9 mouse cellular contexts compared by ENCODE assay signal in genomic region chr2:120643836-120644235, GRCm38 (mm10). TPM values are rescaled to one million over a fixed set of nuclear protein-coding genes. Genes with fewer than 3 reads are reported as not detected.
A peak's percentile ranks its signal among the peaks of the same experiment; 100 is the strongest.
DNase-seq lines count a peak whose midpoint lies in the region; ATAC-seq lines count a peak whose summit lies in the region.
"Had no signal": no experiment of that assay in that cellular context is flagged by ENCODE, and none has a peak within 500 bp of the region (broad histone marks: within the 10 kb centered on the region; RNA-seq: fewer than 3 reads in every experiment).

No protein-coding gene starts in this region.

- no peaks in the 10 kb centered on the region for H3K27me3 ChIP-seq in hindbrain, embryonic 15.5 days
- H3K27me3 ChIP-seq in hindbrain, embryonic 10.5 days (ENCODE audit: insufficient read depth, poor library complexity, severe bottlenecking) = no peaks in the 10 kb centered on the region
- no peaks in the 10 kb centered on the region for H3K27me3 ChIP-seq in lung, embryonic 16.5 days (ENCODE audit: control insufficient read depth, insufficient read depth, low read depth, low read length)

- H3K9ac ChIP-seq in hindbrain, embryonic 15.5 days = no peak overlapping the region
- no peak overlapping the region for H3K9ac ChIP-seq in lung, embryonic 16.5 days (ENCODE audit: low read length)
- H3K9ac ChIP-seq: liver, embryonic 14.5 days had no signal

- H3K36me3 ChIP-seq in hindbrain, embryonic 15.5 days = no peaks in the 10 kb centered on the region
- 0 out of 2 replicates have a peak, but pooled peaks cover 5% of the 10 kb centered on the region for H3K36me3 ChIP-seq in hindbrain, embryonic 10.5 days
- H3K36me3 ChIP-seq in lung, embryonic 16.5 days (ENCODE audit: control insufficient read depth, insufficient read depth, low read length) = peaks cover 10% of the 10 kb centered on the region

- intact Hi-C loops in gastrocnemius, postnatal 14 days (cut with DNase I; ENCODE audit: low total_unique reads) = no loop called here

- no peak for DNase-seq in hindbrain, embryonic 10.5 days (ENCODE audit: low spot score)
- peak; percentile 33 for DNase-seq in NIH3T3 (ENCODE audit: low read depth)
- peak; percentile 87 for DNase-seq in gastrocnemius, postnatal 14 days
- DNase-seq in spleen, postnatal 36 days (ENCODE audit: low spot score in 2 of 2) = no peak
- DNase-seq in cerebellum, adult 18-20 months = no peak

- H3K4me3 ChIP-seq in hindbrain, embryonic 15.5 days = no peak overlapping the region
- no peak overlapping the region for H3K4me3 ChIP-seq in hindbrain, embryonic 10.5 days
- no peak overlapping the region for H3K4me3 ChIP-seq in lung, embryonic 16.5 days (ENCODE audit: low read length)

- 50% methylated on average over 7 of the region's 7 CpGs for WGBS in hindbrain, embryonic 15.5 days
- 79% methylated on average over 7 of the region's 7 CpGs for WGBS in hindbrain, embryonic 10.5 days
- WGBS in lung, embryonic 16.5 days = 39% methylated on average over 7 of the region's 7 CpGs

- H3K4me2 ChIP-seq in hindbrain, embryonic 15.5 days = no peak overlapping the region
- H3K4me2 ChIP-seq in lung, embryonic 16.5 days (ENCODE audit: low read depth, low read length) = no peak overlapping the region

- no peaks in the 10 kb centered on the region; the same call in 1 of the 2 replicates for H3K4me1 ChIP-seq in hindbrain, embryonic 15.5 days (replicated peaks)
- no peaks in the 10 kb centered on the region for H3K4me1 ChIP-seq in hindbrain, embryonic 10.5 days (replicated peaks)
- peaks cover 7% of the 10 kb centered on the region for H3K4me1 ChIP-seq in lung, embryonic 16.5 days (replicated peaks; ENCODE audit: control insufficient read depth, insufficient read depth, low read length)

- H3K9me3 ChIP-seq in hindbrain, embryonic 15.5 days = no peaks in the 10 kb centered on the region
- H3K9me3 ChIP-seq in hindbrain, embryonic 10.5 days = no peaks in the 10 kb centered on the region
- no peaks in the 10 kb centered on the region for H3K9me3 ChIP-seq in lung, embryonic 16.5 days (ENCODE audit: control insufficient read depth, low read length)

- H3K27ac ChIP-seq in hindbrain, embryonic 15.5 days (replicated peaks) = 0 out of 2 replicates have a peak overlapping the region, but pooled peaks have one; percentile 32
- H3K27ac ChIP-seq in hindbrain, embryonic 10.5 days = no peak overlapping the region
- H3K27ac ChIP-seq in lung, embryonic 16.5 days (ENCODE audit: low read length) = peak overlapping the region; percentile 89
- H3K27ac ChIP-seq: liver, embryonic 14.5 days had no signal

- no peak; the same call in 1 of the 2 replicates for ATAC-seq in hindbrain, embryonic 15.5 days (ENCODE audit: low FRiP score, low read depth)
- peak; percentile 98 for ATAC-seq in lung, embryonic 16.5 days (ENCODE audit: low read depth)
- no peak for ATAC-seq in erythroid progenitor cell, adult 5-6 weeks (replicated peaks; ENCODE audit: low FRiP score, poor library complexity, severe bottlenecking)

RNA-seq across cellular contexts. Expression of gene Stard9, which starts 14.9 kb away (rescaled TPM):
- polyA plus RNA-seq in hindbrain, embryonic 15.5 days (2015; fragmentation: Nextera tagmentation; extraction: Ambion mirVana) = 4.3 and 5.0 TPM in 2 replicates
- 2.8 and 3.2 TPM in 2 replicates for polyA plus RNA-seq in hindbrain, embryonic 10.5 days (2016; fragmentation: Nextera tagmentation; extraction: Ambion mirVana)
- 1 to 10 TPM; 8.5 to 8.6 TPM for total RNA-seq in gastrocnemius, postnatal 14 days (2021)
- 10.3 and 14.6 TPM in 2 replicates for polyA plus RNA-seq in lung, embryonic 16.5 days (2015; fragmentation: Nextera tagmentation; extraction: Ambion mirVana)
- total RNA-seq in erythroid progenitor cell, adult 5-6 weeks (2015; ENCODE audit: low replicate concordance) = 3.2 and 3.8 TPM in 2 replicates
- 1.5 and 1.7 TPM in 2 replicates for total RNA-seq in erythroid progenitor cell, adult 5-6 weeks (2017; ENCODE audit: low replicate concordance)

RNA-seq across cellular contexts. Expression of gene Lrrc57, which starts 34.5 kb away (rescaled TPM):
- 34.6 and 34.8 TPM in 2 replicates for polyA plus RNA-seq in hindbrain, embryonic 15.5 days (2015; fragmentation: Nextera tagmentation; extraction: Ambion mirVana)
- 30.3 and 34.2 TPM in 2 replicates for polyA plus RNA-seq in hindbrain, embryonic 10.5 days (2016; fragmentation: Nextera tagmentation; extraction: Ambion mirVana)
- 10 to 100 TPM; 10.3 to 13.2 TPM for total RNA-seq in gastrocnemius, postnatal 14 days (2021)
- 29.9 and 31.1 TPM in 2 replicates for polyA plus RNA-seq in lung, embryonic 16.5 days (2015; fragmentation: Nextera tagmentation; extraction: Ambion mirVana)
- 10.5 and 33.9 TPM in 2 replicates for total RNA-seq in erythroid progenitor cell, adult 5-6 weeks (2015; ENCODE audit: low replicate concordance)
- 12.3 and 30.9 TPM in 2 replicates for total RNA-seq in erythroid progenitor cell, adult 5-6 weeks (2017; ENCODE audit: low replicate concordance)

RNA-seq across cellular contexts. Expression of gene Haus2, which starts 34.7 kb away (rescaled TPM):
- 25.4 and 27.7 TPM in 2 replicates for polyA plus RNA-seq in hindbrain, embryonic 15.5 days (2015; fragmentation: Nextera tagmentation; extraction: Ambion mirVana)
- 32.5 and 37.0 TPM in 2 replicates for polyA plus RNA-seq in hindbrain, embryonic 10.5 days (2016; fragmentation: Nextera tagmentation; extraction: Ambion mirVana)
- 1 to 10 TPM; 6.5 to 6.6 TPM for total RNA-seq in gastrocnemius, postnatal 14 days (2021)
- polyA plus RNA-seq in lung, embryonic 16.5 days (2015; fragmentation: Nextera tagmentation; extraction: Ambion mirVana) = 21.6 and 23.1 TPM in 2 replicates
- total RNA-seq in erythroid progenitor cell, adult 5-6 weeks (2015; ENCODE audit: low replicate concordance) = 2.5 and 16.9 TPM in 2 replicates
- total RNA-seq in erythroid progenitor cell, adult 5-6 weeks (2017; ENCODE audit: low replicate concordance) = 8.4 and 11.9 TPM in 2 replicates

Comparison
In these comparisons a context has a peak if more than half of its experiments do, and no peak if none do; other contexts are left out.
1. DNase-seq: peak in NIH3T3 (single experiment) and gastrocnemius, postnatal 14 days (single experiment); none in hindbrain, embryonic 10.5 days (single experiment), spleen, postnatal 36 days (0 of 2) and cerebellum, adult 18-20 months (0 of 2).